Mouse (Mus musculus) midbrain, embryonic 10.5 days (tissue): ENCODE results near the gene Defb6. TPM values are rescaled to one million over a fixed set of nuclear protein-coding genes. Genes with fewer than 3 reads are reported as not detected.

Experiments used
- DNase-seq: peaks from one replicate; pipeline ENCODE4 v3.0.0-alpha.2; 2017; ENCODE audit warnings: low spot score
- H3K27ac ChIP-seq: fragments of 300-500 bp; sonication (generic); replicated peaks from 2 replicates; pipeline ENCODE4 v1.5.1; 2016; ENCODE audit warnings: mild to moderate bottlenecking
- H3K27me3 ChIP-seq: fragments of 300-500 bp; sonication (generic); 2 replicates; pipeline ENCODE4 v1.6.1; 2016; ENCODE audit warnings: low read depth, mild to moderate bottlenecking; ENCODE audit not compliant: poor library complexity, severe bottlenecking
- H3K36me3 ChIP-seq: fragments of 300-500 bp; sonication (generic); 2 replicates; pipeline ENCODE4 v1.6.1; 2016; ENCODE audit warnings: mild to moderate bottlenecking, moderate library complexity
- H3K4me1 ChIP-seq: fragments of 300-500 bp; sonication (generic); 2 replicates; pipeline ENCODE4 v1.6.1; 2016
- H3K4me3 ChIP-seq: fragments of 300-500 bp; sonication (generic); 2 replicates; pipeline ENCODE4 v1.5.1; 2016; ENCODE audit warnings: mild to moderate bottlenecking, moderate library complexity
- H3K9me3 ChIP-seq: fragments of 300-500 bp; sonication (generic); replicated peaks from 2 replicates; pipeline ENCODE4 v1.6.1; 2016; ENCODE audit warnings: mild to moderate bottlenecking
- WGBS: fragments of 180-500 bp; shearing (Covaris S2); methylation state at CpG from one replicate; pipeline ENCODE4 v1.1.7; 2016; 5-methylcytosine and 5-hydroxymethylcytosine counted together
- polyA plus RNA-seq: library from polyadenylated mRNA; unstranded; fragments of >200 nt; fragmentation: Nextera tagmentation; extraction: Ambion mirVana; gene quantifications from 2 replicates; pipeline ENCODE4 v1.2.1, GENCODE M21; 2016

Defb6 gene
- not detected in 2 replicates for polyA plus RNA-seq

DNA sequence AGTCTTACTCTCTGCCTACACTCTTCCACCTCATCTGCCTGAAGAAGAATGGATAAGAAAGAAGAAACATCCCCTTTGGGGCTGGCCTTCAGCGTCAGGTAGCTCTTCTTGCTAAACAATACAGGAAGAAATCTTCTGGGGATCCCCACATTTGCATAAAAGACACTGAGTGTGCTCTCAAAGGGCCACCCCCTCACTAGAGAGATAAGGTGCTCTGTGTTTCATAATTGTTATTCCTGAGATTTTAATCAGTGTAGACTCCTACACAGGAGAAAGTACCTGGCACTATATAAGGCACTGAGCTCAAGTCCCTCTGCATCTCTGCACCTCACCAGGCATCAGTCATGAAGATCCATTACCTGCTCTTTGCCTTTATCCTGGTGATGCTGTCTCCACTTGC is at the start of gene Defb6:
Gene Defb6, plus strand, starts transcription at position 318 of the 400 bp plus-strand sequence.
- WGBS = 75% methylated on average over 1 of the region's 1 CpGs
- no peak within 1 kb of the TSS for H3K27ac ChIP-seq
- no peaks in the 10 kb centered on the region for H3K27me3 ChIP-seq
- no peaks in the 10 kb centered on the region for H3K4me1 ChIP-seq
- H3K4me3 ChIP-seq = no peak within 1 kb of the TSS
- H3K36me3 ChIP-seq = no peaks in the 10 kb centered on the region
- DNase-seq = no peak
- H3K9me3 ChIP-seq = peaks cover 5% of the 10 kb centered on the region; the same call in 1 of the 2 replicates

DNA sequence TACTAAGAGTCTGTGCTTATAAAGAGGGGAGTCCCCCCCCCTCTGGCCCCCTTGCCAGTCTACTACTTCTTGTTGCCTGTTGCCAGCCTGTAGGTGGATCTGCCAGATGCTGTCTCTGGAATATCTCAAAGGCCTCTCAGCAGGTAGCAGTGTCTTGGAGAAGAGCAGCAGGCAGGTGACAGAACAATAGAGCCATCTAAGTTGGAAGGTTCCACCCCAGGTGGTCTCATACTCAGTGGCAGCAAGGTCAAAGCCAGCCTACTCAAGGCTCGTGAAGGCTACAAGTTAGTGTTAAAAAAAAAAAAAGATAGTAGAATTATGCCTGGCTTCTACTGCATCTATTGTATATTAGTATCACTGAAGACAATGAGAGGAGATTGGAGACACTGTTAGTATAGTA is 12.8 kb downstream of the Defb6 start:
- 64% methylated on average over 1 of the region's 1 CpGs for WGBS
- H3K27ac ChIP-seq = no peak overlapping the region
- H3K36me3 ChIP-seq = no peaks in the 10 kb centered on the region
- no peak overlapping the region for H3K4me3 ChIP-seq
- no peaks in the 10 kb centered on the region for H3K27me3 ChIP-seq
- no peaks in the 10 kb centered on the region; the same call in 1 of the 2 replicates for H3K9me3 ChIP-seq
- no peak for DNase-seq
- H3K4me1 ChIP-seq = no peaks in the 10 kb centered on the region

DNA sequence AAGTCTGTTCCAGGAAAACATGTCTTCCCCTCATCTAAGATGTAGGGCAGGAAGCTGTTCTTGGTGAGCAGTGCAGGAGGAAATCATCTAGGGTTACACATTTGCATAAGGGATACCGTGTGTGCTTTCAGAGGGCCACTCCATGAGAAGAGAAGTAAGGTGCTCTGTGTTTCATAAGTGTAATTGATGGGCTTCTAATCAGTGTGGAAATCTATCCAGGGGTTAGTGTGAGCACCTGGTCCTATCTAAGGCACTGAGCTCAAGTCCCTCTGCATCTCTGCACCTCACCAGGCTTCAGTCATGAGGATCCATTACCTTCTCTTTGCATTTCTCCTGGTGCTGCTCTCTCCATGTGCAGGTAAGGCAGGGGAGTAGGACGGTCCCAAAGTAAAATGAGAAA is 14.3 kb downstream of the Defb6 start, which contains the start of gene Defb46:
Gene Defb46, plus strand, starts transcription at position 301 of the 400 bp plus-strand sequence.
- DNase-seq = no peak
- H3K4me1 ChIP-seq = no peaks in the 10 kb centered on the region
- 78% methylated on average over 2 of the region's 2 CpGs for WGBS

DNA sequence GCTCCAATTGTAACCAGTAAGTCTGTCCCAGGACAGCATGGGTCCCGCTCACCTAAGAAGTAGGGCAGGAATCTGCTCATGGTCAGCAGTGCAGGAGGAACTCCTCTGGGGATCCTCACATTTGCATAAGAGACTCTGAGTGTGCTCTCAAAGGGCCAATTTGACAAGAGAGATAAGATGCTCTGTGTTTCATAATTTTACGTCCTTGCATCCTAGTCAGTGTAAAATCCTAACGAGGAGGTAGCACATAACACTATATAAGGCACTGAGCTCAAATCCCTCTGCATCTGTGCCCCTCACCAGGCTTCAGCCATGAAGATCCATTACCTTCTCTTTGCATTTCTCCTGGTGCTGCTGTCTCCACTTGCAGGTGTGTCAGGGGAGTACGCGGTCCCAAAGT is 22.0 kb downstream of the Defb6 start, which contains the start of gene Defb5:
Gene Defb5, plus strand, starts transcription at position 301 of the 400 bp plus-strand sequence.
- no peak for DNase-seq
- H3K27ac ChIP-seq = no peak within 1 kb of the TSS
- no peaks in the 10 kb centered on the region for H3K36me3 ChIP-seq
- WGBS = 93% methylated on average over 5 of the region's 5 CpGs
- peaks cover 4% of the 10 kb centered on the region; the same call in 1 of the 2 replicates for H3K9me3 ChIP-seq
- no peak within 1 kb of the TSS for H3K4me3 ChIP-seq
- H3K4me1 ChIP-seq = no peaks in the 10 kb centered on the region
- H3K27me3 ChIP-seq = no peaks in the 10 kb centered on the region

More for the DNA sequence above, 14.3 kb downstream of the Defb6 start, which contains the start of gene Defb46:
- H3K9me3 ChIP-seq = no peaks in the 10 kb centered on the region; the same call in 1 of the 2 replicates
- no peaks in the 10 kb centered on the region for H3K27me3 ChIP-seq
- no peaks in the 10 kb centered on the region for H3K36me3 ChIP-seq
- H3K4me3 ChIP-seq = no peak within 1 kb of the TSS
- no peak within 1 kb of the TSS for H3K27ac ChIP-seq

DNA sequence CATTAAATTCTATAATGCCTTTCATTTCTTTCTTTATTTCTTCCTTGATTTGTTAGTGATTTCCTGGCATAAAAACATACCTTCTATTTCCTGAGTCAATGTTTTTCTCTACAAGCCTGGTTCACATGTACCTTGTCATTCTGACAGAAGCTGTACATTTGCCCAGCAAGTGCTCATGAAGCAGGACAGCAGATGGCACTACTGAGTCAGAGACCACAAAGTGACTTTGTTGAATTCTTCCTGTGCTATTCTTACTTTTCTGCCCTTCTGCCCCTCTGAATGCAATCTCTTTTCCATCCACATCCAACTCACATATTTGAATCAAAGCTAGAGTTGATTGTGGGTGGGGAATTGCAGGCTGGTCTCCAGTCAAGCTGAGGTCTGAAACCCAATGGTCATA is 32.9 kb downstream of the Defb6 start:
- H3K4me3 ChIP-seq = no peak overlapping the region
- H3K27ac ChIP-seq = no peak overlapping the region
- no peak for DNase-seq
- no peaks in the 10 kb centered on the region for H3K4me1 ChIP-seq
- no peaks in the 10 kb centered on the region for H3K36me3 ChIP-seq
- H3K27me3 ChIP-seq = no peaks in the 10 kb centered on the region
- peaks cover 13% of the 10 kb centered on the region; the same call in 1 of the 2 replicates for H3K9me3 ChIP-seq

DNA sequence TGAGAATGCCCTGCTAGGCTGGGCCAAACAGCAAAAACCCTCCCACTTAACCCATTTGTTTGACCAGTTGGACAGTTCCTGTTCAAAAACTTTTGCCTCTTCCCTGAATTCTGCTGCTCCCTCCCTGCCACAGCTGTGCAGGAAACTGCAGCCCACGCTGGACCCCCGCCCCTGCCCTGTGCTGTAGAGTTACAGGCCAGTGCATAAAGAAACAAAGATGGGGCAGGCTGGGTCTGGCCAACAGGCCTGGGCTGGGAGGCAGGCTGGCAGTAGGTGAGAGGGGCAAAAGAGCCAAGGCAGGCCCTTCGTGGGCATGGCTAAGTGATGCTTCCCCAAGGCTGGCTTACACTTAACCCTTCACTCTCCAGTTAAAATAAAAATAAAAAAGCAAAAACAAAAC is 34.4 kb downstream of the Defb6 start:
- H3K27ac ChIP-seq = no peak overlapping the region
- peaks cover 6% of the 10 kb centered on the region; the same call in 1 of the 2 replicates for H3K9me3 ChIP-seq
- H3K4me3 ChIP-seq = no peak overlapping the region
- H3K4me1 ChIP-seq = no peaks in the 10 kb centered on the region
- no peak for DNase-seq
- no peaks in the 10 kb centered on the region for H3K27me3 ChIP-seq
- H3K36me3 ChIP-seq = no peaks in the 10 kb centered on the region
- WGBS = 51% methylated on average over 3 of the region's 3 CpGs

Other genes starting within 250 kb of the Defb6 start
- not detected in 2 replicates for gene Defb40, start 247.2 kb upstream of the Defb6 start, polyA plus RNA-seq
- gene Defb37, start 234.4 kb upstream of the Defb6 start, polyA plus RNA-seq = not detected in 2 replicates
- gene Defb38, start 198.9 kb upstream of the Defb6 start, polyA plus RNA-seq = not detected in 2 replicates
- not detected in 2 replicates for gene Defb39, start 160.7 kb upstream of the Defb6 start, polyA plus RNA-seq
- not detected in 2 replicates for gene Defb12, start 110.6 kb upstream of the Defb6 start, polyA plus RNA-seq
- gene Defb34, start 101.7 kb upstream of the Defb6 start, polyA plus RNA-seq = not detected in 2 replicates
- gene Gm45826, start 84.7 kb upstream of the Defb6 start, polyA plus RNA-seq = not detected in 2 replicates
- not detected in 2 replicates for gene Defb14, start 31.1 kb upstream of the Defb6 start, polyA plus RNA-seq
- not detected in 2 replicates for gene Defb4, start 26.8 kb upstream of the Defb6 start, polyA plus RNA-seq
- not detected in 2 replicates for gene Defb46, start 14.4 kb downstream of the Defb6 start, polyA plus RNA-seq
- not detected in 2 replicates for gene Defb5, start 22.1 kb downstream of the Defb6 start, polyA plus RNA-seq
- gene Defb3, start 67.9 kb downstream of the Defb6 start, polyA plus RNA-seq = not detected in 2 replicates
- not detected in 2 replicates for gene Defb8, start 222.1 kb downstream of the Defb6 start, polyA plus RNA-seq